Mouse (Mus musculus) embryonic facial prominence, embryonic 14.5 days (tissue): Measurements from ENCODE around the gene Zfp941. TPM values are rescaled to one million over a fixed set of nuclear protein-coding genes. Genes with fewer than 3 reads are reported as not detected.
A peak's percentile ranks its signal among the peaks of the same experiment; 100 is the strongest.

Experiments used
- ATAC-seq: fragments of 200-750 bp; cut with Nextera tagmentation; 2 replicates; pipeline ENCODE4 v1.8.0; 2017; ENCODE audit warnings: low read depth, moderate number of reproducible peaks, moderate TSS enrichment
- DNase-seq: peaks from one replicate; pipeline ENCODE4 v3.0.0-alpha.2; 2015; ENCODE audit warnings: low spot score
- H3K27ac ChIP-seq: fragments of 300-500 bp; sonication (generic); replicated peaks from 2 replicates; pipeline ENCODE4 v1.5.1; 2014; ENCODE audit warnings: low read depth, mild to moderate bottlenecking, low read length, moderate library complexity
- H3K27me3 ChIP-seq: fragments of 300-500 bp; sonication (generic); replicated peaks from 2 replicates; pipeline ENCODE4 v1.6.1; 2014; ENCODE audit warnings: low read length; ENCODE audit not compliant: control insufficient read depth, insufficient read depth
- H3K36me3 ChIP-seq: fragments of 300-500 bp; sonication (generic); 2 replicates; pipeline ENCODE4 v1.6.1; 2014; ENCODE audit warnings: low read length, mixed read lengths; ENCODE audit not compliant: control insufficient read depth, insufficient read depth
- H3K4me1 ChIP-seq: fragments of 300-500 bp; sonication (generic); 2 replicates; pipeline ENCODE4 v1.6.1; 2014; ENCODE audit warnings: antibody characterized with exemption, low read length; ENCODE audit not compliant: control insufficient read depth, insufficient read depth
- H3K4me2 ChIP-seq: fragments of 300-500 bp; sonication (generic); 2 replicates; pipeline ENCODE4 v1.6.1; 2014; ENCODE audit warnings: low read depth, mild to moderate bottlenecking, low read length, moderate library complexity, mixed read lengths
- H3K4me3 ChIP-seq: fragments of 300-500 bp; sonication (generic); 2 replicates; pipeline ENCODE4 v1.5.1; 2014; ENCODE audit warnings: low read depth, mild to moderate bottlenecking, low read length
- H3K9ac ChIP-seq: fragments of 300-500 bp; sonication (generic); 2 replicates; pipeline ENCODE4 v1.6.1; 2014; ENCODE audit warnings: low read depth, mild to moderate bottlenecking, low read length, moderate library complexity, mixed read lengths
- H3K9me3 ChIP-seq: fragments of 300-500 bp; sonication (generic); 2 replicates; pipeline ENCODE4 v1.6.1; 2016; ENCODE audit warnings: low read length; ENCODE audit not compliant: control insufficient read depth
- WGBS: fragments of 180-500 bp; shearing (Covaris S2); extraction: QIAGEN DNeasy Blood & Tissue Kit; methylation state at CpG from one replicate; pipeline ENCODE4 v1.1.7; 2014; 5-methylcytosine and 5-hydroxymethylcytosine counted together
- polyA plus RNA-seq: library from polyadenylated mRNA; unstranded; fragments of >200 nt; fragmentation: Nextera tagmentation; extraction: Ambion mirVana; gene quantifications from 2 replicates; pipeline ENCODE4 v1.2.1, GENCODE M21; 2014

Zfp941 gene
- polyA plus RNA-seq, 1 experiment from 2014 or later: 1.4 TPM

DNA sequence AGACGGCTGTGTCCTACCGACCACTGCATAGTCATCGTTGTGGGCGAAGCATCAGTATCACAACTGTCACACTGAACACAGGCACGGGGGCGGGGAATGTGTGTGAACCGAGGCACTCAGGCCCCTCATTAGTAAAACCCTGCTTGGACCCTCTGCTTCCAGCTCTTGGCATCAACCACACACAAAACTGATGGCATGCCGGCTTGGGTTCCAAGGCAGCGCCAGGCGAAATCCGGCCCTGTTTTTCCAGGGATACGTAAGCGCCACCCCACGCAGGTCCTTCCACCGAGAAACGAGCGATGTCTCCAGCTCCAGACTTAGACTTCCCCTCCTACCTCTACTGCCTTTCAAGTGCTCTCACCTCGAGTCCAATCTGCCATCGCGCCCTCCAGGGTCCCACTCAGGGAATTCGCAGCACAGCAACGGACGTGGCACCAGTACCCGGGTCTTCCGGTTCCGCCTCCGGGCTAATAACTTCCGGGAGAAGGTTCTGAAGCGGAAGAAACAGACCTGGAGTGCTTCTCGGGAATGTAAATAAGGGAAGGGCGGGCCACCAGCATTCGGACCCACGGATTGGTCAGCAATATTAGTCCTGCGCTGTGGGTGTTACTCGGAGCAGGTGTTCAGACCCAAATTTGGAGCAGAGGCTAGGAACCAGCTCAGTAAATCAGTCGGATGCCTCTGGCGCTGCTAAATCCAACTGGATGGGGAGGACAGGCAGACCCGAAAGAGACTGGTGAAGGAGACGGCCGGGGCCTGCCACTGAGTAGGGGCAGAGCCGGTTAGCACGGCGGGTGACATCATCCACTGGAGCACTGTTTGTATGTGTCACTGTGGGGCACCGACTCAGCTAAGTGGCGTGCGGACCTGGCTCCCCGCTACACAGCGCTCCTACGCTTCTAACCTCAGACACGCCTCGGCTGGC, 34.1 kb upstream of the Zfp941 start, which contains the start of gene Gm45785:
Gm45785 (minus strand) TSS at position 472 of the 925 bp plus-strand sequence.
- Histone ChIP-seq H3K27me3 (no peaks in the 10 kb centered on the region), H3K27ac (peak within 1 kb of the TSS; percentile 93), H3K4me2 (peak within 1 kb of the TSS; percentile 97), H3K9me3 (no peaks in the 10 kb centered on the region), H3K9ac (peak within 1 kb of the TSS; percentile 92), H3K36me3 (peaks cover 62% of the 10 kb centered on the region), H3K4me1 (peaks cover 21% of the 10 kb centered on the region), H3K4me3 (peak within 1 kb of the TSS; percentile 89)
- DNase-seq (peak; percentile 96), ATAC-seq (peak; percentile 83)
- WGBS: under 1% methylated on average over 45 of the region's 51 CpGs

DNA sequence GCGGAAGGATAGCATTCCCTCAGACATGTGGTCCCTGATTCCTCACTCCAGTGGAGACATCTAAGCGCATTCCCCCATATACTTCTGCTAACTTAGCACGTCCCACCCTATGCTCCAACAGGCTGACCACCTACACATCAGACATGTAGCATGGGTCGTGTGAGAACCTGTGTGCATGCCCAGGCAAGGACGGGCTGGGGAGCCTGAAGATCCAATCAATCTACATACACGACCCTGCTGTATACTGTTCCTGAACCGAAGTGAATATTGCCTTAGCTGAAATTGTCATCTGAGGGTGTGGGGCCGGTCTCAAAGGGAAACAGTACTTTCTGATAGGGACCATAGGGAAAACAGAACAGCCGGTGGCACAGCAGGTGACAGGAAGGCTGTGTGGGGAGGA, 33.2 kb upstream of the Zfp941 start:
- Histone ChIP-seq H3K27ac (peak overlapping the region; percentile 93; the same call in 1 of the 2 replicates), H3K9ac (peak overlapping the region; percentile 92), H3K4me2 (peak overlapping the region; percentile 97), H3K4me1 (peaks cover 21% of the 10 kb centered on the region), H3K9me3 (no peaks in the 10 kb centered on the region), H3K4me3 (peak overlapping the region; percentile 89), H3K36me3 (peaks cover 53% of the 10 kb centered on the region), H3K27me3 (no peaks in the 10 kb centered on the region)
- ATAC-seq: no peak
- DNase-seq: no peak
- 72% methylated on average over 9 of the region's 9 CpGs for WGBS

DNA sequence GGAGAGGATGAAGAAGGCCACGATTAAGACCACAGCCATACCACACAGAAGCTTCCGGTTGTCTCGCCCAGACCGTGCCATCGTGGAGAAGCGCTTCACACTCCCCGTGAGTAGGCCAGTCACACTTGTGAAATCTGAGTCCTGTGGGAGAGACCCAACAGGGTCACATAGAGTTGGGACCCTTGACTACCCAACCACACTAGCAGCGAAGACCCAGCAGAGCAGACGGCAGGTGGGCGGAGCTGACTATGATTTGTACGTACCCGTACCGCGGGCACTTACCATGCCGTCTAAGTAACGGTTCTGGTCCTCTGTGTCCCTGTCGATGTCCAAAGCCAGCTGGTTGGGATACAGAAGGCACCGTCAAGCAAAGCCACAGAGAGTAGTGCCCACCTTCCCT, 32.5 kb upstream of the Zfp941 start:
- peaks cover 21% of the 10 kb centered on the region for H3K4me1 ChIP-seq
- no peaks in the 10 kb centered on the region for H3K9me3 ChIP-seq
- no peak overlapping the region for H3K27ac ChIP-seq
- H3K36me3 ChIP-seq: peaks cover 46% of the 10 kb centered on the region
- H3K4me2 ChIP-seq: no peak overlapping the region
- no peaks in the 10 kb centered on the region for H3K27me3 ChIP-seq
- H3K9ac ChIP-seq: no peak overlapping the region
- DNase-seq (no peak), ATAC-seq (no peak)
- WGBS: 95% methylated on average over 18 of the region's 18 CpGs
- no peak overlapping the region for H3K4me3 ChIP-seq

DNA sequence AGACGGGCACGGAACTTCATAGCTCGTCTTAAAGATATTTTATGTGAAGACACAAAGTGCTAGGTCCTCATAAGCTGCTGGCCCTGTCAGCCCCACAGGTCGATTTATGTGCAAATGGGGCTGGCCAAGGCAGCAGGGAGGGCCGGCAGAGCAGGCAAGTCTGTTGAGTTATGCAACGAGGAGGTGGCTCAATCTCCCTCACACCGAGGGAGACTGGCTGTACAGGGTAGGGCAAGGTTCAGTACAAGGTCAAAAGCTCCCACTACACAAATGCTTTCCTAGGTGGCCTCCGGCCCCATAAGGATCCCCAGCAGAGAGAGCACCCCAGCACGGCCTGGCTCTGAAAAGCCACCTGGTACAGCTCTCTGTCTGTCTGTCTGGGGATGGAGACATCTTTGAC, 31.4 kb upstream of the Zfp941 start:
- WGBS: 85% methylated on average over 9 of the region's 9 CpGs
- ATAC-seq: no peak

DNA sequence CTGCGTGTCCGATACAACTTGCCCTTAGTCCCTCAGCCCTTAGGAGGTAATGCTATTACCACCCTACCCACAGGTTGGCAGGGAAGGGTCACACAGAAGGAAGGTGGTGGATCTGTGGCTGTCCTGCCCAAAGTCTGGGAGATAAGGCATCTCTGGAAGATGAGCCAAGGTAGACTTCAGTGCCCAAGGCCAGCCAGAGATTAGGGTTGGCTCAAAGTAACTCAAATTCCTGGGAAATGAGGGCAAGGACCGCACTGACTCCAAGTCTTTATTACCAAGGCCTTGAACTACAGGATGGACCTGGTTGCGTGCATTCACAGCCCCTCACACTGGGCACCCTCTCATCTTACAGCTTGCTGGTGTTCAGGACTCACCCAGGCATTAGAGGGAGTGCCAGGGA, 29.9 kb upstream of the Zfp941 start:
- Histone ChIP-seq H3K27me3 (no peaks in the 10 kb centered on the region), H3K9me3 (no peaks in the 10 kb centered on the region), H3K9ac (no peak overlapping the region), H3K4me1 (peaks cover 8% of the 10 kb centered on the region), H3K4me2 (no peak overlapping the region), H3K4me3 (no peak overlapping the region), H3K27ac (no peak overlapping the region), H3K36me3 (peaks cover 36% of the 10 kb centered on the region)
- DNase-seq (no peak), ATAC-seq (no peak)
- 100% methylated on average over 4 of the region's 4 CpGs for WGBS

More for the DNA sequence above, 31.4 kb upstream of the Zfp941 start:
- H3K9me3 ChIP-seq: no peaks in the 10 kb centered on the region
- no peak for DNase-seq
- H3K4me3 ChIP-seq: no peak overlapping the region
- H3K4me1 ChIP-seq: peaks cover 16% of the 10 kb centered on the region
- no peak overlapping the region for H3K4me2 ChIP-seq
- H3K9ac ChIP-seq: no peak overlapping the region
- no peaks in the 10 kb centered on the region for H3K27me3 ChIP-seq
- H3K36me3 ChIP-seq: peaks cover 36% of the 10 kb centered on the region
- H3K27ac ChIP-seq: no peak overlapping the region

DNA sequence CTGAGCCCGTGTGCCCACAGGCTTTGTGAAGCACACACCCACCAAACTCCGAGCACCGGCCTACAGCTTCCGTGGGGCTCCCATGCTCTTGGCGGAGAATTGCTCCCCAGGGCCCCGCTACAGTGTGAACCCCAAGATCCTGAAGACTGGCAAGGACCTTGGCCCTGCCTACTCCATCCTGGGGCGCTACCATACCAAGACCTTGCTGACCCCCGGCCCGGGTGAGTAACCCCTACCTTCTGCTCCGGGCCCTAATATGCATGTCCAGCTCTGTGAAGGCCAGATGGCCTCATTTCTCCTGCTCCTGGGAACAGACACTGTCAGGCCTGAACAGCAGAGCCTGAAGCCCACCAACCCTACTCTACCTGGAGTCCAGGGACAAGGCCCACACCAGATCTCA, 26.6 kb upstream of the Zfp941 start:
- 96% methylated on average over 9 of the region's 10 CpGs for whole genome bisulfite sequencing

DNA sequence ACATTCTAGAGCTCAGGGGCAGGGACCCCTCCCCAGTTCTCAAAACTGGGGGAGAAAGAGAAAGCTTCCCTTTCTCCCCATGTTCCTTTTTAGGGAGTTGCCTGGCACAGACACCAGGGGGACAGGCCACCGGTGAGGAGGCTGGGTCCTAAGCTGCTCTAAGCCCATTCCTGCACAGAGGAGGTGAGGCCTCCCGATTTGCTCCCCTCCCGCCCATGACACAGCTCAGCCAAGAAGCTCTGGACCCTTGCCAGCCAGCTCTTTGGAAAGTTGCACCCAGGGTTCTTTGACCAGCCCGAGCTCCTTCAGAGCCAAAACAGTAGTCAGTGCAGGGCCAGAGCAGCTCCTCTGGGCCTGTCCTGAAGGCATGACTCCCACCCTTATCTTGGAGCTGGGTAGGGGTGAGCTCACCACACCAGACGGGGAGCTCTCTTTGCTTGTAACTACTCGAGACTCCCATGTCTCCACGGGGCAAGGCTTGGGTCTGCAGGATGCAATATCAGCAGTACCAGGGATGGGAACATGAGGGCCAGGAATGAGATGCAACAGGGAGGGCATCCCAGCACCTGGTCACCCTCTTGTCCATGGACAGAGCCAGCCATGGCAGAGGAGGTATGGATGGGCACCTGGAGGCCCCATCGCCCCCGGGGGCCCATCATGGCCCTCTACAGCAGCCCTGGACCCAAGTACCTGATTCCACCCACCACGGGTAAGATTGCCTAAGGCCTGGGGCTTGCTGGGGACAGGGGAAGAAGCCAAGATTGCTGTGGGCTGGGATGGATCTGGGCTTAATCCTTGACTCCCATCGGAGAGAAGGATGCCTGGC, 26.0 kb upstream of the Zfp941 start, which contains the start of gene Odf3:
Odf3 (plus strand) TSS at position 51 of the 826 bp plus-strand sequence.
- peak; percentile 59 for DNase-seq
- 59% methylated on average over 11 of the region's 11 CpGs for WGBS
- H3K9me3 ChIP-seq: no peaks in the 10 kb centered on the region
- H3K36me3 ChIP-seq: peaks cover 17% of the 10 kb centered on the region
- H3K4me1 ChIP-seq: no peaks in the 10 kb centered on the region
- H3K9ac ChIP-seq: no peak within 1 kb of the TSS
- peak; percentile 27; the same call in 1 of the 2 replicates for ATAC-seq
- no peak within 1 kb of the TSS for H3K27ac ChIP-seq
- peaks cover 6% of the 10 kb centered on the region; the same call in 1 of the 2 replicates for H3K27me3 ChIP-seq
- H3K4me3 ChIP-seq: no peak within 1 kb of the TSS
- no peak within 1 kb of the TSS for H3K4me2 ChIP-seq

More for the DNA sequence above, 26.6 kb upstream of the Zfp941 start:
- Histone ChIP-seq H3K27me3 (peaks cover 6% of the 10 kb centered on the region; the same call in 1 of the 2 replicates), H3K4me3 (no peak overlapping the region), H3K27ac (no peak overlapping the region), H3K36me3 (peaks cover 24% of the 10 kb centered on the region), H3K4me1 (no peaks in the 10 kb centered on the region), H3K9me3 (no peaks in the 10 kb centered on the region), H3K4me2 (no peak overlapping the region), H3K9ac (no peak overlapping the region)
- ATAC-seq (no peak), DNase-seq (no peak)

DNA sequence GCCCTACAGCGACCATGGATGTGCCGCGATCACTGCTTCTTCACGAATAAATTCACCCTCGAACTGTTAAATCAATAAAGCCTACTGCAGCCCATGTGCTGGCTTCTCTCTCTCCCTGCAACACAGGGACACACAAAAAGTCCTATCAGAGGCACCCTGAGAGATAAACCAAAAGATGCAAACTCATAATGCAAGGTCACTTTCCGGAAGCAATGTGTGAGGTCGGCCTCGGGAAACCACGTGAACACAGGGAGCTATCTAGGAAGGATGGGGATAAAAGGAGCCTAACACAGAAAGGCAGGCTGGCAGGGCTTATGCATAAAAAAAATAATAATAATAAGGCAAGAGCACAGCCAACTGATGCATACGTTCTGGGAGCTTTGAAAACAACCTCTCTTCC, 24.7 kb upstream of the Zfp941 start:
- peaks cover 4% of the 10 kb centered on the region for H3K36me3 ChIP-seq
- ATAC-seq (no peak), DNase-seq (no peak)
- 76% methylated on average over 10 of the region's 10 CpGs for WGBS
- H3K9me3 ChIP-seq: no peaks in the 10 kb centered on the region
- no peak overlapping the region for H3K9ac ChIP-seq
- no peak overlapping the region for H3K4me2 ChIP-seq
- no peak overlapping the region for H3K4me3 ChIP-seq
- no peaks in the 10 kb centered on the region for H3K4me1 ChIP-seq
- H3K27me3 ChIP-seq: peaks cover 6% of the 10 kb centered on the region
- H3K27ac ChIP-seq: no peak overlapping the region
